Mouse (Mus musculus): ENCODE data around the gene Zfp866.

Gene Zfp866

GRCm38 (mm10) chr8:69797661-69798060 is 6.7 kb upstream of the Zfp866 start:
- peak; percentile 0 for DNase-seq (ENCODE audit: low spot score)

GRCm38 (mm10) chr8:69796721-69797345 is 5.9 kb upstream of the Zfp866 start:
- peak; percentile 1 for DNase-seq (ENCODE audit: low spot score)

GRCm38 (mm10) chr8:69794901-69795300 is 3.9 kb upstream of the Zfp866 start:
- DNase-seq (ENCODE audit: low spot score) = no peak

GRCm38 (mm10) chr8:69794096-69794495 is 3.1 kb upstream of the Zfp866 start:
- no peak for DNase-seq (ENCODE audit: low spot score)

- peak; percentile 0 for DNase-seq (ENCODE audit: low spot score)
Measured at GRCm38 (mm10) chr8:69793666-69794065, 2.7 kb upstream of the Zfp866 start.

- DNase-seq (ENCODE audit: low spot score) = no peak
Measured at GRCm38 (mm10) chr8:69791415-69792068, 564 bp upstream of the Zfp866 start.

GRCm38 (mm10) chr8:69790364-69790763 is 614 bp downstream of the Zfp866 start:
- peak; percentile 0 for DNase-seq (ENCODE audit: low spot score)

- peak; percentile 0 for DNase-seq (ENCODE audit: low spot score)
Measured at GRCm38 (mm10) chr8:69789731-69790130, 1.2 kb downstream of the Zfp866 start.

- no peak for DNase-seq (ENCODE audit: low spot score)
Measured at GRCm38 (mm10) chr8:69789105-69789504, 1.9 kb downstream of the Zfp866 start.

- no peak for DNase-seq (ENCODE audit: low spot score)
Measured at GRCm38 (mm10) chr8:69777111-69777510, 13.9 kb downstream of the Zfp866 start.

- DNase-seq (ENCODE audit: low spot score) = no peak
Measured at GRCm38 (mm10) chr8:69775149-69775534, 15.8 kb downstream of the Zfp866 start.

GRCm38 (mm10) chr8:69774503-69775148 is 16.4 kb downstream of the Zfp866 start, which contains the start of gene Gm20422:
Gene Gm20422, minus strand, starts transcription at chr8:69774886.
- DNase-seq (ENCODE audit: low spot score) = peak; percentile 89

GRCm38 (mm10) chr8:69772106-69772505 is 18.9 kb downstream of the Zfp866 start:
- DNase-seq (ENCODE audit: low spot score) = no peak

- DNase-seq (ENCODE audit: low spot score) = no peak
Measured at GRCm38 (mm10) chr8:69771221-69771620, 19.8 kb downstream of the Zfp866 start.

- no peak for DNase-seq (ENCODE audit: low spot score)
Measured at GRCm38 (mm10) chr8:69761814-69762445, 29.0 kb downstream of the Zfp866 start.

- no peak for DNase-seq (ENCODE audit: low spot score)
Measured at GRCm38 (mm10) chr8:69758316-69758715, 32.7 kb downstream of the Zfp866 start.

- DNase-seq (ENCODE audit: low spot score) = no peak
Measured at GRCm38 (mm10) chr8:69752437-69752836, 38.5 kb downstream of the Zfp866 start.

- peak; percentile 91 for DNase-seq (ENCODE audit: low spot score)
Measured at GRCm38 (mm10) chr8:69749544-69750454, 41.2 kb downstream of the Zfp866 start, which contains the start of gene Zfp963. Gene Zfp963, minus strand, starts transcription at chr8:69749970.

- no peak for DNase-seq (ENCODE audit: low spot score)
Measured at GRCm38 (mm10) chr8:69741231-69741630, 49.7 kb downstream of the Zfp866 start.

- DNase-seq (ENCODE audit: low spot score) = no peak
Measured at GRCm38 (mm10) chr8:69740763-69741162, 50.2 kb downstream of the Zfp866 start.

GRCm38 (mm10) chr8:69735495-69735894 is 55.5 kb downstream of the Zfp866 start:
- DNase-seq (ENCODE audit: low spot score) = no peak

- DNase-seq (ENCODE audit: low spot score) = no peak
Measured at GRCm38 (mm10) chr8:69717232-69717580, 73.8 kb downstream of the Zfp866 start.
